Mouse (Mus musculus): ENCODE measurements around the gene Zfp879.

DNA sequence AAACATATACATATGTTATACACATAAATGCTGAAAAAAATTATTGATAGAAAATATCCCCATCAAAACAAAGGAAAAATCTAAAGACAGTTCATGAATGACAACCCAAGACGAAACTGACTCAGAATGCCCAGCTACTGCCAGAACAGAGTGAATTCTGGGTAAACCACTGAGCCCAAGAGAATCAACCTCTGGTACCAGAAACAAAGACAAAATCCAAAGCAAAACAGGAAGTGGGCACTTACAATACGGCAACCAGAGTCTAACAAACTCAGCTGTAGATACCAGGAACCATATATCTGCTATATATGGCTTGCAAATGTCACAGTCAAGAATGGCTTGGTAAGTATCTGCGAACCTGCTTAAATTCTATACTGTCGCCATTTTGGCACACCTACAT is 5.6 kb downstream of the Zfp879 start:
- TF ChIP-seq CTCF (IDR thresholded peaks at IDR 0.05; ENCODE audit: low read depth) (no peak), EP300 (optimal IDR thresholded peaks at IDR 0.05) (no peak)
